Mouse (Mus musculus) CH12.LX (cell line): ENCODE measurements around the gene Gnpnat1. TPM values are rescaled to one million over a fixed set of nuclear protein-coding genes. Genes with fewer than 3 reads are reported as not detected.

Experiments
- DNase-seq: peaks from one replicate; pipeline ENCODE4 v3.0.0-alpha.2; 2013; ENCODE audit errors: extremely low read depth
- H3K27ac ChIP-seq: 2 replicates; pipeline ENCODE4 v1.5.1; 2012; ENCODE audit warnings: low read depth, mild to moderate bottlenecking, control low read depth, moderate library complexity; ENCODE audit not compliant: insufficient read depth
- H3K27me3 ChIP-seq: replicated peaks from 2 replicates; pipeline ENCODE3; 2012; ENCODE audit warnings: inconsistent platforms
- H3K36me3 ChIP-seq, 2 experiments: replicated peaks in 1 of 2; 2 replicates each; pipeline versions ENCODE3 to v1.6.1; 2012; ENCODE audit warnings: inconsistent platforms in 1 of 2, low read length in 1 of 2, mild to moderate bottlenecking in 1 of 2, mixed read lengths in 1 of 2, moderate library complexity in 1 of 2; ENCODE audit not compliant: control insufficient read depth in 1 of 2, insufficient read depth in 1 of 2
- H3K4me1 ChIP-seq, 2 experiments: 2 replicates each; pipeline ENCODE4 v1.6.1; 2012; ENCODE audit warnings: inconsistent platforms in 1 of 2, moderate library complexity in 1 of 2; ENCODE audit not compliant: insufficient read depth in 2 of 2, control insufficient read depth in 1 of 2
- H3K4me2 ChIP-seq: 2 replicates; pipeline ENCODE4 v1.6.1; 2012; ENCODE audit warnings: low read depth, mild to moderate bottlenecking, control low read depth; ENCODE audit not compliant: poor library complexity, insufficient read depth, severe bottlenecking
- H3K4me3 ChIP-seq, 3 experiments: fragments of 150-350 bp in 1 of 3; sonication (generic) in 1 of 3; replicated peaks in 1 of 3; 2 replicates each; pipeline versions ENCODE3 to v1.5.1; 2011 to 2012; ENCODE audit warnings: low read depth in 2 of 3, low read length in 2 of 3, mild to moderate bottlenecking in 2 of 3, moderate library complexity in 2 of 3, control low read depth in 1 of 3, improper control_type of control experiment in 1 of 3, inconsistent platforms in 1 of 3, mixed read lengths in 1 of 3; ENCODE audit not compliant: poor library complexity in 1 of 3
- H3K79me2 ChIP-seq: replicated peaks from 2 replicates; pipeline ENCODE4 v1.6.1; 2012; ENCODE audit warnings: mild to moderate bottlenecking, moderate library complexity; ENCODE audit not compliant: control insufficient read depth, poor library complexity, insufficient read depth, severe bottlenecking; ENCODE audit errors: extremely low read depth
- H3K9ac ChIP-seq: 2 replicates; pipeline ENCODE4 v1.6.1; 2012; ENCODE audit warnings: low read depth, mild to moderate bottlenecking, control low read depth, moderate library complexity; ENCODE audit not compliant: insufficient read depth
- H3K9me3 ChIP-seq: replicated peaks from 2 replicates; pipeline ENCODE3; 2012; ENCODE audit warnings: low read length, inconsistent platforms, mixed read lengths
- BHLHE40 ChIP-seq: IDR thresholded peaks from 2 replicates; pipeline ENCODE4 v1.6.1; 2011; ENCODE audit warnings: mild to moderate bottlenecking, low read depth, low read length, improper control_type of control experiment
- CHD2 ChIP-seq: IDR thresholded peaks from 2 replicates; pipeline ENCODE4 v1.6.1; 2011; ENCODE audit warnings: low read length, improper control_type of control experiment
- CTCF ChIP-seq, 2 experiments: IDR thresholded peaks in 1 of 2; conservative IDR thresholded peaks in 1 of 2; 2 replicates each; pipeline ENCODE4 v1.5.1; 2011 to 2012; ENCODE audit warnings: low read depth in 2 of 2, low read length in 2 of 2, improper control_type of control experiment in 1 of 2, inconsistent platforms in 1 of 2, mild to moderate bottlenecking in 1 of 2, moderate library complexity in 1 of 2
- E2F4 ChIP-seq: IDR thresholded peaks from 2 replicates; pipeline ENCODE4 v1.6.1; 2011; ENCODE audit warnings: low read depth, low read length, improper control_type of control experiment; ENCODE audit not compliant: insufficient replicate concordance
- ELF1 ChIP-seq: IDR thresholded peaks from 2 replicates; pipeline ENCODE4 v1.6.1; 2014; ENCODE audit warnings: low read depth, mild to moderate bottlenecking, inconsistent platforms, low read length, improper control_type of control experiment
- EP300 ChIP-seq: IDR thresholded peaks from 2 replicates; pipeline ENCODE4 v1.6.1; 2011; ENCODE audit warnings: low read length, improper control_type of control experiment
- ETS1 ChIP-seq: conservative IDR thresholded peaks from 2 replicates; pipeline ENCODE4 v1.6.1; 2012; ENCODE audit warnings: low read depth, mild to moderate bottlenecking, inconsistent platforms, low read length, improper control_type of control experiment, moderate library complexity
- GABPA ChIP-seq: IDR thresholded peaks from 2 replicates; pipeline ENCODE4 v1.6.1; 2012; ENCODE audit warnings: low read depth, low read length, improper control_type of control experiment, inconsistent platforms; ENCODE audit not compliant: insufficient replicate concordance
- HCFC1 ChIP-seq: IDR thresholded peaks from 2 replicates; pipeline ENCODE4 v1.6.1; 2012; ENCODE audit warnings: low read depth, mild to moderate bottlenecking, inconsistent platforms, low read length, improper control_type of control experiment
- IRF4 ChIP-seq: IDR thresholded peaks from 2 replicates; pipeline ENCODE4 v1.6.1; 2014; ENCODE audit warnings: low read depth, mild to moderate bottlenecking, inconsistent platforms, low read length, improper control_type of control experiment
- JUND ChIP-seq: conservative IDR thresholded peaks from 2 replicates; pipeline ENCODE4 v1.6.1; 2011; ENCODE audit warnings: low read depth, low read length, improper control_type of control experiment
- KAT2A ChIP-seq: IDR thresholded peaks from 2 replicates; pipeline ENCODE4 v1.6.1; 2012; ENCODE audit warnings: low read length, improper control_type of control experiment, inconsistent platforms; ENCODE audit not compliant: insufficient replicate concordance
- MAFK ChIP-seq: IDR thresholded peaks from 2 replicates; pipeline ENCODE4 v1.6.1; 2011; ENCODE audit warnings: low read length, improper control_type of control experiment; ENCODE audit not compliant: insufficient replicate concordance
- MAX ChIP-seq: IDR thresholded peaks from 2 replicates; pipeline ENCODE4 v1.6.1; 2011; ENCODE audit warnings: low read length, improper control_type of control experiment
- MEF2A ChIP-seq: IDR thresholded peaks from 2 replicates; pipeline ENCODE4 v1.6.1; 2014; ENCODE audit warnings: low read depth, mild to moderate bottlenecking, inconsistent platforms, low read length, improper control_type of control experiment, borderline replicate concordance
- MXI1 ChIP-seq: IDR thresholded peaks from 2 replicates; pipeline ENCODE4 v1.6.1; 2011; ENCODE audit warnings: mild to moderate bottlenecking, low read depth, low read length, improper control_type of control experiment
- MYC ChIP-seq: IDR thresholded peaks from 2 replicates; pipeline ENCODE4 v1.6.1; 2011; ENCODE audit warnings: low read depth, mild to moderate bottlenecking, improper control_type of control experiment, low read length
- NELFE ChIP-seq: IDR thresholded peaks from 2 replicates; pipeline ENCODE4 v1.6.1; 2011; ENCODE audit warnings: low read depth, low read length, improper control_type of control experiment
- NRF1 ChIP-seq: IDR thresholded peaks from 2 replicates; pipeline ENCODE4 v1.6.1; 2014; ENCODE audit warnings: low read depth, mild to moderate bottlenecking, inconsistent platforms, low read length, improper control_type of control experiment, moderate library complexity
- PAX5 ChIP-seq: IDR thresholded peaks from 2 replicates; pipeline ENCODE4 v1.6.1; 2012; ENCODE audit warnings: low read length, inconsistent platforms, mixed read lengths
- POLR2A ChIP-seq: IDR thresholded peaks from 2 replicates; pipeline ENCODE4 v1.6.1; 2011; ENCODE audit warnings: low read depth, mild to moderate bottlenecking, improper control_type of control experiment, low read length
- POLR2AphosphoS2 ChIP-seq: IDR thresholded peaks from 2 replicates; pipeline ENCODE4 v1.6.1; 2011; ENCODE audit warnings: low read depth, low read length, improper control_type of control experiment
- RAD21 ChIP-seq: IDR thresholded peaks from 2 replicates; pipeline ENCODE4 v1.6.1; 2011; ENCODE audit warnings: low read depth, mild to moderate bottlenecking, low read length, improper control_type of control experiment, moderate library complexity
- SIN3A ChIP-seq: IDR thresholded peaks from 2 replicates; pipeline ENCODE4 v1.6.1; 2012; ENCODE audit warnings: low read length, improper control_type of control experiment, inconsistent platforms
- SMC3 ChIP-seq: IDR thresholded peaks from 2 replicates; pipeline ENCODE4 v1.6.1; 2011; ENCODE audit warnings: low read depth, low read length, improper control_type of control experiment
- TCF12 ChIP-seq: IDR thresholded peaks from 2 replicates; pipeline ENCODE4 v1.6.1; 2014; ENCODE audit warnings: low read depth, mild to moderate bottlenecking, inconsistent platforms, low read length, improper control_type of control experiment
- UBTF ChIP-seq: IDR thresholded peaks from 2 replicates; pipeline ENCODE4 v1.6.1; 2012; ENCODE audit warnings: low read depth, mild to moderate bottlenecking, inconsistent platforms, low read length, improper control_type of control experiment, moderate library complexity
- USF1 ChIP-seq: IDR thresholded peaks from 2 replicates; pipeline ENCODE4 v1.6.1; 2014; ENCODE audit warnings: low read depth, mild to moderate bottlenecking, inconsistent platforms, low read length, improper control_type of control experiment
- USF2 ChIP-seq: conservative IDR thresholded peaks from 2 replicates; pipeline ENCODE4 v1.6.1; 2011; ENCODE audit warnings: low read depth, low read length, improper control_type of control experiment
- ZKSCAN1 ChIP-seq: IDR thresholded peaks from 2 replicates; pipeline ENCODE4 v1.6.1; 2012; ENCODE audit warnings: low read depth, inconsistent platforms, low read length, improper control_type of control experiment, borderline replicate concordance
- ZMIZ1 ChIP-seq: IDR thresholded peaks from 2 replicates; pipeline ENCODE4 v1.6.1; 2012; ENCODE audit warnings: low read depth, mild to moderate bottlenecking, inconsistent platforms, low read length, improper control_type of control experiment
- dilution Hi-C: fragments of 300-500 bp; cut with MboI; formaldehyde crosslinking; loops from 2 replicates; pipeline ENCODE4 v1.14.3; 2020; ENCODE audit warnings: low sequenced_read_pairs; ENCODE audit not compliant: extremely low pct_unique_long_range_greater_than_20kb, extremely low pct_ligation_motif_present
- in situ Hi-C: fragments of 300-500 bp; cut with MboI; formaldehyde crosslinking; loops from 3 replicates; pipeline ENCODE4 v1.14.3; 2019; ENCODE audit warnings: low sequenced_read_pairs, low pct_ligation_motif_present, low pct_unique_long_range_greater_than_20kb, mixed read lengths
- polyA plus RNA-seq: library from polyadenylated mRNA; unstranded; fragments of >175 nt; gene quantifications from 2 replicates; pipeline ENCODE4 v1.2.1, GENCODE M21; 2012; ENCODE audit warnings: low read depth; ENCODE audit not compliant: insufficient read length
- total RNA-seq, 2 experiments: library from RNA; depleted of rRNA; stranded (reverse); fragments of 300-350 nt in 1 of 2; fragments of >200 nt in 1 of 2; gene quantifications; 2 replicates each; pipeline ENCODE4 v1.2.3; 2012 to 2014

Gnpnat1 gene
- total and polyA plus RNA-seq, 3 experiments, result 28.6 to 82.9 (median 42.8) TPM

GRCm38 (mm10) chr14:45389194-45389593 lies 15.5 kb downstream of the Gnpnat1 start:
- no peaks in the 10 kb centered on the region for H3K27me3 ChIP-seq
- peak overlapping the region; percentile 88 for H3K9ac ChIP-seq
- H3K4me1 ChIP-seq, result peaks cover 6 to 24% of the 10 kb centered on the region in 2 experiments; a peak in 3 of 4 replicates
- no peak for TF ChIP-seq HCFC1
- TF ChIP-seq EP300, result no peak
- no peak for TF ChIP-seq POLR2AphosphoS2
- TF ChIP-seq MAX, result no peak
- TF ChIP-seq KAT2A, result no peak
- TF ChIP-seq JUND, result no peak
- TF ChIP-seq E2F4, result no peak
- no peak for TF ChIP-seq USF2
- DNase-seq, result no peak
- H3K36me3 ChIP-seq, result peaks cover 0 to 11% of the 10 kb centered on the region in 2 experiments
- dilution Hi-C loops, result no loop called here
- H3K79me2 ChIP-seq, result peaks cover 20% of the 10 kb centered on the region
- no peaks in the 10 kb centered on the region for H3K9me3 ChIP-seq
- H3K4me2 ChIP-seq, result peak overlapping the region; percentile 83
- H3K4me3 ChIP-seq, result peak overlapping the region; percentile 76 to 84 (median 80)
- H3K27ac ChIP-seq, result peak overlapping the region; percentile 75
- in situ Hi-C loops, result no loop called here

GRCm38 (mm10) chr14:45388345-45389181 lies 16.1 kb downstream of the Gnpnat1 start:
- Histone ChIP-seq H3K9me3 (no peaks in the 10 kb centered on the region), H3K79me2 (peaks cover 20% of the 10 kb centered on the region), H3K4me2 (peak overlapping the region; percentile 83), H3K9ac (peak overlapping the region; percentile 88), H3K27ac (peak overlapping the region; percentile 75), H3K4me1 (peaks cover 6 to 24% of the 10 kb centered on the region in 2 experiments; a peak in 3 of 4 replicates), H3K36me3 (peaks cover 0 to 13% of the 10 kb centered on the region in 2 experiments), H3K4me3 (peak overlapping the region; percentile 76 to 84 (median 80)), H3K27me3 (no peaks in the 10 kb centered on the region)
- dilution Hi-C loops (no loop called here), in situ Hi-C loops (no loop called here)
- DNase-seq, result peak; percentile 85
- TF ChIP-seq MEF2A (no peak), USF2 (no peak), MXI1 (peak; percentile 89; the same call in 1 of the 2 replicates), IRF4 (no peak), USF1 (no peak; the same call in 1 of the 2 replicates), RAD21 (no peak), ZKSCAN1 (no peak), BHLHE40 (peak; percentile 83), MYC (0 out of 2 replicates have a peak, but pooled peaks have one; percentile 66), TCF12 (peak; percentile 72), JUND (no peak), UBTF (peak; percentile 69; the same call in 1 of the 2 replicates), NELFE (peak; percentile 76), MAFK (no peak), CTCF (conservative IDR thresholded peaks at IDR 0.05 in 1 of 2, IDR thresholded peaks at IDR 0.05 in 1 of 2; ENCODE audit: low read depth in 2 of 2, low read length in 2 of 2) (no peak), ELF1 (peak; percentile 82), ETS1 (0 out of 2 replicates have a peak, but pooled peaks have one; percentile 8), SMC3 (no peak), POLR2AphosphoS2 (peak; percentile 56; the same call in 1 of the 2 replicates), NRF1 (peak; percentile 79), PAX5 (no peak), CHD2 (no peak), POLR2A (peak; percentile 87), ZMIZ1 (peak; percentile 21; the same call in 1 of the 2 replicates), SIN3A (peak; percentile 23; the same call in 1 of the 2 replicates), GABPA (no peak), EP300 (no peak)
